Mouse (Mus musculus) spleen, adult 18-20 months (tissue): ENCODE measurements around the gene Ovol1.

Experiments
- DNase-seq, 2 experiments: peaks; one replicate each; pipeline ENCODE4 v3.0.0; 2022; ENCODE audit warnings: mixed read lengths in 2 of 2

The Ovol1 gene

GRCm38 (mm10) chr19:5560457-5561041, at the start of gene Ovol1:
Ovol1 (minus strand) TSS chr19:5560646.
- DNase-seq = peak; percentile 4 to 22

GRCm38 (mm10) chr19:5609547-5610404, 49.3 kb upstream of the Ovol1 start, which contains the start of gene Kat5:
Kat5 (minus strand) TSS chr19:5610237.
- DNase-seq = peak; percentile 83 to 91

- no peak for DNase-seq
These were observed 48.7 kb upstream of the Ovol1 start for GRCm38 (mm10) chr19:5609171-5609546.

DNA sequence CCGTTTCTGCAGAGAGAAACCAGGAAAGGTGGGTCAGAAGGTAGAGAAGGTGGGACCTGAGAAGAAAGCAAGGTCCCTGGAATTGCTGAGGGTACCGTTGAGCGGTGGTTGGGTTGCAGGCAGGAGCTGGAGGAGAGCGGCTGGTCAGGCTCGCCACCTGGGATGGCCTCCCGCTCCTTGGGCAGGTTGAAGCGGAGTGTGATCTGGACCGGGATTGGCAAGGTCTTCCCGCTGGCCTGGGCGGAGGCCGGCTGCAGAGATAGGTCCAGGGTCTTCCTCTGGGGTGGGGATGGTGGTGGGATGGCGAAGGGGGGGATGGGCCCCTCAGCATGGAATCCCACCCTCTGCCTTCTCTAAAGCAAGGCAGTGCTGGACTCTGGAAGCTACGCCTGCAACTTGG, 48.3 kb upstream of the Ovol1 start:
- DNase-seq = no peak

DNA sequence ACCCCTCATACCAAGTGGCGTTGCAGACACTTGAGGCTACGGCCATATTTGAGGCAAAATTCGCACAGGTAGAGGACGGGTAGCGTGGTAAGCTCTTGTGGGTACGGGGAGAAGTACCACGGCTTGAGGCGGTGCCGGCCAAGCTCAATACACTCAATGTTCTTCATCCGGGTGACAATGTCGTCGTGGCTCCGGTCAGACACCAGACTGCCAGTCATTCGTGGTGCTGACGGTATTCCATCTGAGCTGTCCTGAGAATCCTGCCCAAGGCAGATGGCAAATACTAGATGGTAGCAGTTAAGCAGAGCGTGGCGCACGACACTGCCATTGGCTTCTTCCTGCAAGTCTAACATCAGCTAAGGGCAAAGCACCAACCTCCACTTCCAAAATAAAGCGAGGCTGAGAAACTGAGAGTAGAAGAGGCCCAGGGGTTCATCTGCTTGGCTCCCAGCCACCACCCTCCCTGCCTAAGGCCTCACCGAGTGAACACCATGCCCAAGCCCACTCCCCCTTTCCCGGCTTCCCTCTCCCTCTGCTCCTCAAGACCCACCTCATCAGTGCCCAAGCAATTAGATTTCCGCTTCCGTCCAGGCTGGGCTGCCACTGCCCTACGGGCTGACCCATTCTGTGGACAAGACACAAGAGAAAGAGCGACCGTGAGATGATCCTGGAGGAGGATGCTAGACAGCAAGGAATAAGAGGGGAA, 47.4 kb upstream of the Ovol1 start:
- DNase-seq = no peak

GRCm38 (mm10) chr19:5606196-5606595, 45.8 kb upstream of the Ovol1 start:
- DNase-seq = no peak

- DNase-seq = no peak
These were observed 44.7 kb upstream of the Ovol1 start for GRCm38 (mm10) chr19:5605126-5605525.

- DNase-seq = no peak
These were observed 43.2 kb upstream of the Ovol1 start for GRCm38 (mm10) chr19:5603664-5604063.

DNA sequence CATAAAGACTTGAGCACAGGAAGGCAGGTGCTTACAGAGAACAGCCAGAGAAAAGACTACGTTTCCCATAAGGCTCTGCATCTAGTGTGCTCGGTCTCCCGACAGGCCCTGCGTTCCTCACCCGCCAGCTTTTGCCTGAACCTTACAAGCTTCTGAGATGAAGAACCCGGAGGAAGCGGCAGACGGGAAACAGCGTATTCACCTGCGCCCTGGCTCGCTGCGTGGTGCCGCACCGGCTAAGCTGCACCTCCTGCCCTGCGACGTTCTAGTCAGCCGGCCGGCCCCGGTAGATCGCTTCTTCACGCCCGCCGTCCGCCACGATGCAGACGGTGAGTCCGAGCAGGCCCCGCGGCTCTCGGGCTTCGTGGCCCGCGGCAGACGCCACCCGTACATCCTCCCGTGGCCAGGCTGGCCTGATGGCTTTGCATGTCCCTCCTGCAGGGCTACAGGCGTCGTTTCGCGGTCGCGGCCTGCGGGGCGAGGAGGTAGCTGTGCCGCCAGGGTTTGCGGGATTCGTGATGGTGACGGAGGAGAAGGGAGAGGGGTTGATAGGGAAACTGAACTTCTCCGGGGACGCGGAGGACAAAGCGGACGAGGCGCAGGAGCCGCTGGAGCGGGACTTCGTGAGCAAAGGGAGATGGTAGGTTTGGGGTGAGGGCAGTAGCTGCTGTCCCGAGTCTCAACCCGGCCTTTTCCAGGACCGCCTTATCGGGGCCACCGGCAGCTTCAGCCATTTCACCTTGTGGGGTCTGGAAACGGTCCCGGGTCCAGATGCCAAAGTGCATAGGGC, 41.5 kb upstream of the Ovol1 start, which contains the start of gene Rnaseh2c:
Gene Rnaseh2c, plus strand, starts transcription at position 122 of the 790 bp plus-strand sequence.
- peak; percentile 69 to 73 for DNase-seq

DNA sequence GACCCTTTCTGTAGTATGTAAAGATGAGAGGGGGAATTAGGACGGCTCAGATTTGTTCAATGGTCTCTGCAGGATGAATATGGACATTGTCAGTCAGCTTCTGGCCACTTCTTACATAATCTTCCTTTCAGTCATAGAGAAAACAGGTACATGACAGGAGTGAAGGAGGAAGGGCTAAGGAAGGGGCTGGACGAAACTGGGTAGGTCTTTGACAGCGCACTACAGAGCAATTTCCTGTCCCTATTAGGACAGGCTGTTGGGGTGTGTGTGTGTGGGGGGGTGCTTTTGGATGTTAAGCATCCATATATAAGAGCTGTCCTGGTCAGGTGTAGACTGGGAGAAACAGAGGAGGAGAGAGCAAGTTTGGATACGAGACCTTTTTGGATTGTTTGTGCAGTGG, 38.8 kb upstream of the Ovol1 start:
- DNase-seq = no peak

GRCm38 (mm10) chr19:5591888-5592287, 31.4 kb upstream of the Ovol1 start:
- no peak for DNase-seq

DNA sequence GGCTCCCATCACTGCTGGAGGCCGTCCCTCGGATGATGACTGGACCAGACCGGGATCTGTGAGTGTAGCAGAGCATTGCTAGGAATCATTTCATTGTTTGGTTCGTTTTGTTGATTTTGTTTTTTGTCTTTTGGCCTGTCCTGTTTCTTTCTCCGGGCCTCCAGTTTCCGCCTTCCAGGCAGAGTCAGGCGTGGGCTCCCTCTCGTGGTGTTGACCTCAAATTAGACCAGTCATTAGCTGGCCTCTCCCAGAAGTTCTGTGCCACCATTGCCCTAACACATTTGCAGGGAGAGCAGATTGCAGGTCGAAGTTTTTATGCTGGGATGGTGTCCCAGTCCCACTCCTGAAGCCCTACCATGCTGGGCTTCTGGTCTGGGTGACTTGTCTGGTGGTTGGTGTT, 28.7 kb upstream of the Ovol1 start:
- DNase-seq = no peak

DNA sequence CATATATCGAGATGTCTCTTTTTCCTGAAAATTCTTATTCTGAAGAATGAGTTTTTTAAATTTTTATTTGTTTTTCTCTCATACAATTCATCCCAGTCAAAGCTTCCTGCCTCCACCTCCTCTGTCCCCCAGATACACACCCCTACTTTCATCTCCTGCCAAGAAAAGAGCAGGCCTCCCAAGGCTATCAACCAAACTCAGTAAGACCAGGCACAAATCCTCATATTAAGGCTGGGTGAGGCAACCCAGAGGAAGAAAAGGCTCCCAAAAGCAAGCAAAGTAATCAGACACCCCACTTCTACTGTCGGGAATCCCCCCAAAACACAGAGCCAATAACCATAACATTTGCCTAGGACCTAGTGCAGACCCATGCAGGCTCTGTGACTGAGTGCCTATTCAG, 21.5 kb upstream of the Ovol1 start:
- no peak for DNase-seq

GRCm38 (mm10) chr19:5580776-5581175, 20.3 kb upstream of the Ovol1 start:
- DNase-seq = no peak

- DNase-seq = no peak
These were observed 19.5 kb upstream of the Ovol1 start for GRCm38 (mm10) chr19:5579971-5580370.

DNA sequence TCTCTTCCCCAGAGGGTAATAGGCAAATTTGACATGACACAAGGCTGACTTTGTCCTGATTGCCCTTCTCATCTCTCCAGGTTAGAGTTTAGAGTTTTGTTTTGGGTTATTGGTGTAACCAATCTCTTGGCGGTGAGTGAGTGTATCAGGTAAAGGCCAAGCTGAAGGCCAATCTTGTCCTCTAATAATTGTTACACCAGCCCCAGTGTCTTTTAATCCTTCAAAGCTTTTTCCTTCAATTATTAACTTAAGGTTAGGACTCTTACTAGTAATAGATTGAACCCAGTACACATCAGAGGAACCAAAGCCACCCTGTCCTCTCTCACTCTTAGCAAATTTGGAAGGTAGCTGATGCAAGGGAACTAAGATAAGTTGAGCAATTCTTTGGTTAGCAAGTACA, 14.9 kb upstream of the Ovol1 start:
- no peak for DNase-seq

- DNase-seq = no peak
These were observed 12.1 kb upstream of the Ovol1 start for GRCm38 (mm10) chr19:5572331-5573125.

DNA sequence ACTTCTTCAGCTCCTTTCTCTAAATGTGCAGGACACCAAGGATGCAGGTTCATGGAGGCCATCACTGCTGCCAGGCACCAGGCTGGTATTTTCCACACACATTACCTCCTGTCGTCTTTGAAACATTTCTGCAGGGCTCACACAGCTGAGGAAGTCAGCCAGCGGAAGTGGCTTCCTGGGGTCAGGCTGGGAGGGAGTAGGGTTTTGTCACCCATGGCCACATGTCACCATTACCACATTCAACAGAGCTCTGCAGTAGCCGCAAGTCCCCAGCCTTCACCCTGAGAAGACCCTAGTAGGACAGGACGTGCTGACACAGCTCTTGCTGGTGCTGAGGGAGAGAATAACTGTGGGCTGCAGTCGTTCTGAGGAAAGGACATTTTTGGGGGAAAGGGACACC, 11.4 kb upstream of the Ovol1 start:
- peak; percentile 37 to 49 for DNase-seq

GRCm38 (mm10) chr19:5570353-5571246, 10.2 kb upstream of the Ovol1 start:
- no peak for DNase-seq

DNA sequence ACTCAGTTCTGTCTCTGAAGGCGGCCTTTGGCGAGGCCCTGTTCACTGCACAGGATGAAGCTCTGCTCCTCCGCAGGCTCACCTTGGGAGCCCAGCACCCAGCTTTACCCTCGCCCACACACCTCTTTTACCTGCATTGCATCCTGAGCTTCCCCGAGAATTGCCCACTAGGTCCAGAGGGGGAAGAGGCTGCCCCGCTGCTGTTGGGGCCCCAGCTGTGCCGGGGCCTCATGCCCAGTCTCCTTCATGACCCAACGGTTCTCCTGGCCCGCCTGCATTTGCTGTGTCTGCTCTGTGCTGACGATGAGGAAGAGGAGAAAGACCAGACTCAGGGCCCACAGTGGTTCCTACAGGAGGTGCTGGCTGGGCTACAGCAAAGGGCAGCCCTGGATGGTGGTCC, 9.1 kb upstream of the Ovol1 start:
- no peak for DNase-seq
